Mouse (Mus musculus): ENCODE measurements around the gene Il33.
A peak's percentile ranks its signal among the peaks of the same experiment; 100 is the strongest.
"Not testable (repeated sequence)": the region's sequence is repeated elsewhere in the genome, so short reads cannot be mapped to it uniquely, and the experiment has no call there.

Gene Il33

GRCm38 (mm10) chr19:29940239-29940638 lies 15.3 kb downstream of the Il33 start:
- DNase-seq (ENCODE audit: low spot score in 2 of 2): no peak

- no peak for DNase-seq (ENCODE audit: low spot score in 2 of 2)
Observed at GRCm38 (mm10) chr19:29941208-29941607, 16.3 kb downstream of the Il33 start.

GRCm38 (mm10) chr19:29942358-29942757 lies 17.4 kb downstream of the Il33 start:
- DNase-seq (ENCODE audit: low spot score in 2 of 2): no peak

GRCm38 (mm10) chr19:29944426-29944825 lies 19.5 kb downstream of the Il33 start:
- DNase-seq (ENCODE audit: low spot score in 2 of 2): no peak

- DNase-seq (ENCODE audit: low spot score in 2 of 2): not testable (repeated sequence)
Observed at GRCm38 (mm10) chr19:29944935-29945334, 20.0 kb downstream of the Il33 start.

- DNase-seq (ENCODE audit: low spot score in 2 of 2): no peak
Observed at GRCm38 (mm10) chr19:29945557-29946422, 20.9 kb downstream of the Il33 start.

- no peak for DNase-seq (ENCODE audit: low spot score in 2 of 2)
Observed at GRCm38 (mm10) chr19:29946423-29946716, 21.5 kb downstream of the Il33 start.

GRCm38 (mm10) chr19:29947056-29947455 lies 22.1 kb downstream of the Il33 start:
- DNase-seq (ENCODE audit: low spot score in 2 of 2): no peak

- DNase-seq (ENCODE audit: low spot score in 2 of 2): peak; percentile 2 to 33
Observed at GRCm38 (mm10) chr19:29947891-29948801, 23.2 kb downstream of the Il33 start.

GRCm38 (mm10) chr19:29952538-29952937 lies 27.6 kb downstream of the Il33 start:
- no peak for DNase-seq (ENCODE audit: low spot score in 2 of 2)

- DNase-seq (ENCODE audit: low spot score in 2 of 2): no peak
Observed at GRCm38 (mm10) chr19:29953833-29954232, 28.9 kb downstream of the Il33 start.

- DNase-seq (ENCODE audit: low spot score in 2 of 2): no peak
Observed at GRCm38 (mm10) chr19:29955454-29955853, 30.5 kb downstream of the Il33 start.

- no peak for DNase-seq (ENCODE audit: low spot score in 2 of 2)
Observed at GRCm38 (mm10) chr19:29960906-29961305, 36.0 kb downstream of the Il33 start.

- DNase-seq (ENCODE audit: low spot score in 2 of 2): no peak
Observed at GRCm38 (mm10) chr19:29961842-29962241, 36.9 kb downstream of the Il33 start.

GRCm38 (mm10) chr19:29963598-29964092 lies 38.7 kb downstream of the Il33 start:
- DNase-seq (ENCODE audit: low spot score in 2 of 2): no peak

- no peak for DNase-seq (ENCODE audit: low spot score in 2 of 2)
Observed at GRCm38 (mm10) chr19:29967960-29968359, 43.0 kb downstream of the Il33 start.

GRCm38 (mm10) chr19:29973396-29973795 lies 48.5 kb downstream of the Il33 start:
- DNase-seq (ENCODE audit: low spot score in 2 of 2): no peak

- no peak for DNase-seq (ENCODE audit: low spot score in 2 of 2)
Observed at GRCm38 (mm10) chr19:29978847-29979246, 53.9 kb downstream of the Il33 start.

GRCm38 (mm10) chr19:29979452-29980089 lies 54.7 kb downstream of the Il33 start:
- no peak for DNase-seq (ENCODE audit: low spot score in 2 of 2)

- no peak for DNase-seq (ENCODE audit: low spot score in 2 of 2)
Observed at GRCm38 (mm10) chr19:29984208-29985005, 59.5 kb downstream of the Il33 start.

- DNase-seq (ENCODE audit: low spot score in 2 of 2): no peak
Observed at GRCm38 (mm10) chr19:29986464-29987091, 61.7 kb downstream of the Il33 start.
